ENCODE assay signal across 8 mouse cellular contexts in the genomic region with DNA sequence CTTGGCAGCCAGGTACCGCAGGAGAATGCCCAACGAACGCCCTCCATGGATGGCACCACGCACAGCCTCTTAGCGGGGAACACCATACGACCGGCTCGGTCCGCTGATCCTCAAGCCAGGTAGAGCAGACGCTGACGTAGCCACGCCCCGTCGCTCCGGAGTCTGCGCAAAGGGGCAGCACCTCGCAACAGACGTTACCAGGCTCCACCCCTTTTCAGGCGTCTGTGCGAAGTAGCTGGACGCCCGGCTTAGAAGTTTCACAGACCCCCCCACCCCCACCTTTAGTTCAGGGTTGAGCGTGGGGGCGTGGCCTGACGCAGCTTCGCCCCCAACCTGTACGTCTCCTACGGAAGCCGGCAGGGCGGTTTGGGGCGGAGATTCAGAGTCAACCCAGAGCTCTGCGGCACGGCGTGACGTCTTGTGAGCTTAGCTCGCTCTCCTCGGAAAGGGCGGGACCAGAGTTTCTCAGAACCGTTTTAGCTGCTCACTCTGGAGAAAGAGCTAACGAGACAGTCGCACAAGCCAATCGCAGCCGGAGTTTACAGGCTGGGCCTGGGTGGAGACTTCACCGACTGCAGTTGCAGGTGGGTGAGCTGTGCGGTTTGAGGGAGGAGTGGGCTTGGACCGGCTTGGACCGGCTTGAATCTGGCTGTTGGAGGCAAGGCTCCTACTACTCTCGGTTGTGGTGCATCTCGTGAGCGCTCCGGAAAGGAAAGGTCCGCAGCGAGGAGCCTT. TPM values are rescaled to one million over a fixed set of nuclear protein-coding genes. Genes with fewer than 3 reads are reported as not detected.
DNase-seq lines count a peak whose midpoint lies in the region; ATAC-seq and TF ChIP-seq lines count a peak whose summit lies in the region.

A gene (minus strand): TSS at position 121 of the 735 bp plus-strand sequence.
A gene (plus strand): TSS at position 483 of the 735 bp plus-strand sequence.

- under 1% methylated on average over 53 of the region's 53 CpGs for WGBS in hindbrain, embryonic 10.5 days
- WGBS in lung, postnatal 0 days = under 1% methylated on average over 53 of the region's 53 CpGs

- H3K4me3 ChIP-seq in hindbrain, embryonic 10.5 days = peak within 1 kb of the TSS; percentile 75
- H3K4me3 ChIP-seq in lung, postnatal 0 days (ENCODE audit: low read depth, low read length) = peak within 1 kb of the TSS; percentile 64

- no peaks in the 10 kb centered on the region for H3K9me3 ChIP-seq in hindbrain, embryonic 10.5 days
- H3K9me3 ChIP-seq in lung, postnatal 0 days (ENCODE audit: low read length) = no peaks in the 10 kb centered on the region

- H3K9ac ChIP-seq in lung, postnatal 0 days (replicated peaks; ENCODE audit: low read depth) = peak within 1 kb of the TSS; percentile 60

- DNase-seq in MN1 (ENCODE audit: low spot score) = peak; percentile 98
- DNase-seq in cerebellum, adult 9-10 months = peak; percentile 99
- peak; percentile 99 for DNase-seq in hindbrain, embryonic 10.5 days (ENCODE audit: low spot score)
- DNase-seq in layer of hippocampus, adult 9-11 months = peak; percentile 99
- DNase-seq in lung, postnatal 0 days (ENCODE audit: low spot score) = peak; percentile 100
- DNase-seq in ovary, postnatal 14 days (ENCODE audit: low spot score) = peak; percentile 93
- peak; percentile 98 for DNase-seq in thymus, postnatal 14 days

- peak within 1 kb of the TSS; percentile 83 for H3K4me2 ChIP-seq in lung, postnatal 0 days (replicated peaks; ENCODE audit: low read depth, low read length)

- peaks cover 21% of the 10 kb centered on the region for H3K4me1 ChIP-seq in hindbrain, embryonic 10.5 days (replicated peaks)
- peaks cover 3% of the 10 kb centered on the region; the same call in 1 of the 2 replicates for H3K4me1 ChIP-seq in lung, postnatal 0 days (ENCODE audit: insufficient read depth, low read depth, low read length)

- no peak; the same call in 1 of the 2 replicates for TF ChIP-seq EP300 in lung, postnatal 0 days (IDR thresholded peaks at IDR 0.05)

- H3K36me3 ChIP-seq in hindbrain, embryonic 10.5 days = 0 out of 2 replicates have a peak, but pooled peaks cover 2% of the 10 kb centered on the region
- no peaks in the 10 kb centered on the region for H3K36me3 ChIP-seq in lung, postnatal 0 days (ENCODE audit: insufficient read depth, low read length)

- peak; percentile 93 for ATAC-seq in frontal cortex, adult (ENCODE audit: low TSS enrichment)
- peak; percentile 97 for ATAC-seq in lung, postnatal 0 days

- H3K27ac ChIP-seq in hindbrain, embryonic 10.5 days = peak within 1 kb of the TSS; percentile 93
- peak within 1 kb of the TSS; percentile 82 for H3K27ac ChIP-seq in lung, postnatal 0 days (ENCODE audit: low read length)

- TF ChIP-seq CTCF in lung, postnatal 0 days (IDR thresholded peaks at IDR 0.05) = no peak

- H3K27me3 ChIP-seq in hindbrain, embryonic 10.5 days (ENCODE audit: insufficient read depth, poor library complexity, severe bottlenecking) = no peaks in the 10 kb centered on the region
- H3K27me3 ChIP-seq in lung, postnatal 0 days (replicated peaks; ENCODE audit: insufficient read depth, low read length) = no peaks in the 10 kb centered on the region

RNA-seq across cellular contexts. Expression of the first gene that starts in this region (rescaled TPM):
- 25.0 and 29.1 TPM in 2 replicates for polyA plus RNA-seq in hindbrain, embryonic 10.5 days (2016; fragmentation: Nextera tagmentation; extraction: Ambion mirVana)
- 19.7 and 22.6 TPM in 2 replicates for polyA plus RNA-seq in lung, postnatal 0 days (2015; fragmentation: Nextera tagmentation; extraction: Ambion mirVana)

RNA-seq across cellular contexts. Expression of the second gene that starts in this region (rescaled TPM):
- polyA plus RNA-seq in hindbrain, embryonic 10.5 days (2016; fragmentation: Nextera tagmentation; extraction: Ambion mirVana) = 6.2 and 6.3 TPM in 2 replicates
- polyA plus RNA-seq in lung, postnatal 0 days (2015; fragmentation: Nextera tagmentation; extraction: Ambion mirVana) = 7.9 and 9.3 TPM in 2 replicates

Comparison
In these comparisons a context has a peak if more than half of its experiments do, and no peak if none do; other contexts are left out.
1. Peak in every context shown above with its lines: DNase-seq, ATAC-seq, H3K4me3 ChIP-seq and H3K27ac ChIP-seq.